Mouse (Mus musculus) liver, postnatal 0 days (tissue): ENCODE results near the gene Ripk1. TPM values are rescaled to one million over a fixed set of nuclear protein-coding genes. Genes with fewer than 3 reads are reported as not detected.
A peak's percentile ranks its signal among the peaks of the same experiment; 100 is the strongest.

Experiments used
- ATAC-seq: fragments of 200-750 bp; cut with Nextera tagmentation; 2 replicates; pipeline ENCODE4 v1.8.0; 2017; ENCODE audit warnings: mild to moderate bottlenecking, moderate library complexity
- DNase-seq: peaks from one replicate; pipeline ENCODE4 v3.0.0-alpha.2; 2016
- H3K27ac ChIP-seq: fragments of 300-500 bp; sonication (generic); 2 replicates; pipeline ENCODE4 v1.5.1; 2014; ENCODE audit warnings: antibody characterized with exemption, moderate library complexity, mild to moderate bottlenecking, low read depth
- H3K27me3 ChIP-seq: fragments of 300-500 bp; sonication (generic); 2 replicates; pipeline ENCODE4 v1.6.1; 2014; ENCODE audit warnings: low read length, control low read depth, mixed read lengths; ENCODE audit not compliant: insufficient read depth
- H3K36me3 ChIP-seq: fragments of 300-500 bp; sonication (generic); replicated peaks from 2 replicates; pipeline ENCODE4 v1.6.1; 2014; ENCODE audit warnings: mild to moderate bottlenecking, control low read depth, low read length, moderate library complexity, mixed read lengths; ENCODE audit not compliant: insufficient read depth
- H3K4me1 ChIP-seq: fragments of 300-500 bp; sonication (generic); 2 replicates; pipeline ENCODE4 v1.6.1; 2014; ENCODE audit warnings: antibody characterized with exemption, mild to moderate bottlenecking, control low read depth; ENCODE audit not compliant: insufficient read depth
- H3K4me2 ChIP-seq: fragments of 300-500 bp; sonication (generic); 2 replicates; pipeline ENCODE4 v1.6.1; 2014; ENCODE audit warnings: low read depth, mild to moderate bottlenecking, low read length, moderate library complexity, mixed read lengths
- H3K4me3 ChIP-seq: fragments of 300-500 bp; sonication (generic); 2 replicates; pipeline ENCODE4 v1.5.1; 2014; ENCODE audit warnings: low read depth, low read length
- H3K9ac ChIP-seq: fragments of 300-500 bp; sonication (generic); replicated peaks from 2 replicates; pipeline ENCODE4 v1.6.1; 2014; ENCODE audit warnings: mild to moderate bottlenecking, moderate library complexity
- H3K9me3 ChIP-seq: fragments of 300-500 bp; sonication (generic); 2 replicates; pipeline ENCODE4 v1.6.1; 2016; ENCODE audit warnings: mild to moderate bottlenecking, control low read depth, low read length, mixed read lengths
- CTCF ChIP-seq: sonication (generic); IDR thresholded peaks from 2 replicates; pipeline ENCODE4 v1.5.1; 2016; ENCODE audit warnings: antibody characterized with exemption, low read depth
- EP300 ChIP-seq: IDR thresholded peaks from 2 replicates; pipeline ENCODE4 v1.6.1; 2016; ENCODE audit warnings: antibody characterized with exemption, low read depth, mild to moderate bottlenecking
- WGBS: fragments of 180-500 bp; shearing (Covaris S2); extraction: QIAGEN DNeasy Blood & Tissue Kit; methylation state at CpG from one replicate; pipeline ENCODE4 v1.1.7; 2014; ENCODE audit not compliant: insufficient replicate concordance; 5-methylcytosine and 5-hydroxymethylcytosine counted together
- polyA plus RNA-seq: library from polyadenylated mRNA; unstranded; fragments of >200 nt; fragmentation: Nextera tagmentation; extraction: Ambion mirVana; gene quantifications from 2 replicates; pipeline ENCODE4 v1.2.1, GENCODE M21; 2015

Ripk1 gene
- polyA plus RNA-seq, 1 experiment from 2014 or later, result 11.3 TPM

DNA sequence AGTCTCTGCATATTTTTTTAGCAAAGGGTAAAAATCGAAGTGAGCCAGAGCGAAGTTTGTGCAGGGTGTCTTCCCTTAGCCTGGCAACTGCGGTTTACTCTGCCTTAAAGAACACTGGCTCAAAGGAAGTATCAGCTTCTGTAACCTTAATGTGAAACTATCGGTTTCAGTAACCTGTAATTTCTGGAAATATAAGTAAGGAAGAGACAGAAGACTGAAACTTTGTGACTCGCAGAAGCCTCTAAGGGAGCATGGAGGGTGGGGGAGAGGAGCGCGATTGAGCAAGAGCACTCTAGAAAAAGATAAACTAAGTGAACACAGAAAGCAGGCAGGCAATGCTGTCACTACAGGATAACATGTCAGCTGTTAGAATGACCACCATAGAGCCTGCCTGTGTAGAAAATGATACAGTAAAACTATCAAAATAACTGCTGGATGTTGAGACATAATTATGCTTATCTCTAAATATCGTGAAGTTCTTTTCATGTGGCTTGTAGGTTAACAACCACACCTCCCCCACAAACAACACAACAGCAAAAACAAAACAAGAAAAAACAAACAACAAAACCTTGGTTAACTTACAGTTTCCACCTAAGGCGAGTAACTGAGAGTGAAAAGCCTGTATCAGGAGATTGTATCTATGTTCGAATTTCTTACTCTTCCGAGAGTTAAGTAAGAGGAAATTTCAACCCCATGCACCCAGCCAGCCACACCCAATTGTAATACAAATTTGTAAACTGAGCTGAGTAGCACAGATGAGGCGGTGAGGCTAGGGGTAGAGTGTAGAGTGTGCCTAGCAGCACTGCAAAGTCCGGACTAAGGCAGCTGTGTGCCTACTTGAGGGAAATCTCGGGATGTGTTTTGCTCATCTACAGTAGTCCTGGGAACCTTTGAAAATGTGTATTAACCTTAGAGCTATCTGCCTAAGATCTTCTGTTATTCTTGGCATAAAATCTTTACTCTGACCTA is 36.8 kb upstream of the Ripk1 start:
- Histone ChIP-seq H3K9me3 (no peaks in the 10 kb centered on the region), H3K4me2 (peak overlapping the region; percentile 84), H3K27me3 (no peaks in the 10 kb centered on the region), H3K4me1 (peaks cover 10% of the 10 kb centered on the region; the same call in 1 of the 2 replicates), H3K36me3 (no peaks in the 10 kb centered on the region), H3K27ac (peak overlapping the region; percentile 98), H3K4me3 (peak overlapping the region; percentile 75), H3K9ac (peak overlapping the region; percentile 77)
- peak; percentile 81 for ATAC-seq
- WGBS, result 9% methylated on average over 14 of the region's 14 CpGs
- DNase-seq, result peak; percentile 41
- no peak for TF ChIP-seq CTCF
- TF ChIP-seq EP300, result peak; percentile 75; the same call in 1 of the 2 replicates

DNA sequence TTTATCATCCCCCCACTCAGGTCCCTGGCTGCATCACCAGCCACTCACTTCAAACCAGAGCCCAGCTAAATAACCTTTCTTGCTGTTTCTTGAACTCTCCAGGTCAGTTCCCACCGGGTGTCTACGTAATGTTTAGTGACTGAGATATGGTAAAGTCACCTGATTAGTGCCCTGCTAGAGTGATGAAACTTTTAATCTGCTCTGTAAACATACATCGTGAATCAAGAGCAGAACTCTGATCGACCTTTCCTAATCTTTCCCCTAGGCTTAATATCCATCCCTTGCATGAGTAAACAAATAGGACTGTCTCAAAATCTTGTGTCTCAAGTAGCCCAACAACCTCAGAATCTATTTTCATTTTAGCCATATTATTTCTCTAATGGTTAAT is 36.1 kb upstream of the Ripk1 start:
- H3K9me3 ChIP-seq, result no peaks in the 10 kb centered on the region
- H3K4me1 ChIP-seq, result peaks cover 10% of the 10 kb centered on the region; the same call in 1 of the 2 replicates
- H3K27me3 ChIP-seq, result no peaks in the 10 kb centered on the region
- TF ChIP-seq CTCF (no peak), EP300 (no peak; the same call in 1 of the 2 replicates)
- 38% methylated on average over 4 of the region's 4 CpGs for WGBS
- H3K36me3 ChIP-seq, result no peaks in the 10 kb centered on the region
- peak overlapping the region; percentile 75 for H3K4me3 ChIP-seq
- peak; percentile 53 for ATAC-seq
- peak overlapping the region; percentile 84 for H3K4me2 ChIP-seq
- H3K9ac ChIP-seq, result peak overlapping the region; percentile 77
- peak overlapping the region; percentile 98 for H3K27ac ChIP-seq
- DNase-seq, result no peak

- DNase-seq, result no peak
- Histone ChIP-seq H3K4me1 (peaks cover 10% of the 10 kb centered on the region; the same call in 1 of the 2 replicates), H3K4me3 (no peak overlapping the region), H3K27ac (no peak overlapping the region), H3K9ac (no peak overlapping the region; the same call in 1 of the 2 replicates), H3K9me3 (no peaks in the 10 kb centered on the region), H3K4me2 (no peak overlapping the region), H3K27me3 (no peaks in the 10 kb centered on the region), H3K36me3 (no peaks in the 10 kb centered on the region)
- ATAC-seq, result no peak
- TF ChIP-seq CTCF, result no peak
- no peak for TF ChIP-seq EP300
Measured at GRCm38 (mm10) chr13:33966574-33966973, 35.6 kb upstream of the Ripk1 start.

- TF ChIP-seq CTCF, result no peak
- TF ChIP-seq EP300, result no peak
- Histone ChIP-seq H3K4me3 (no peak overlapping the region), H3K36me3 (peaks cover 9% of the 10 kb centered on the region), H3K4me1 (no peaks in the 10 kb centered on the region), H3K4me2 (no peak overlapping the region), H3K27me3 (no peaks in the 10 kb centered on the region), H3K27ac (no peak overlapping the region), H3K9ac (no peak overlapping the region), H3K9me3 (no peaks in the 10 kb centered on the region)
- no peak for DNase-seq
- WGBS, result 81% methylated on average over 5 of the region's 5 CpGs
- ATAC-seq, result no peak
Measured at GRCm38 (mm10) chr13:33989625-33990024, 12.5 kb upstream of the Ripk1 start.

DNA sequence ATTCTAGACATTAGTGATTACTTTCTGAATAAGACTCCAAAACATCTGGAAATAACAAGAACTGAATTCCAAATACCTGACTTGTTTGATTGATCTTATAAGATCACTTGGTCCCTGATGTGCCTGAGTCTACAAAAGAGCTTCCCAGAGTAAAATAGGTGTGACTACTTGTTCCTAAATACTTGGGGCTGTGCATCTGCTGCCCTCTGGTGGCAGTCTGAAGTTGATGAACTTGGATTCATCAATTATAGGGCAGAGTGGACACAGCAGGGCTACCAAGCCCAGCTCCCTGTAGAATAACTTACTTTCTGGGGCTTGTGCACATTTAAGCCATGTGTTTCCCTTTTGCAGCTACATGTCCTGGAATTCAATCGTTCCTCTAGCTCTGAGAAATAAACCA is 7.0 kb upstream of the Ripk1 start:
- TF ChIP-seq EP300 (no peak), CTCF (peak; percentile 95)
- Histone ChIP-seq H3K4me3 (no peak overlapping the region), H3K4me2 (no peak overlapping the region), H3K9me3 (no peaks in the 10 kb centered on the region), H3K36me3 (no peaks in the 10 kb centered on the region), H3K27me3 (no peaks in the 10 kb centered on the region), H3K27ac (no peak overlapping the region), H3K4me1 (no peaks in the 10 kb centered on the region), H3K9ac (no peak overlapping the region)
- ATAC-seq (peak; percentile 51; the same call in 1 of the 2 replicates), DNase-seq (peak; percentile 79)
- 13% methylated on average over 1 of the region's 1 CpGs for WGBS

DNA sequence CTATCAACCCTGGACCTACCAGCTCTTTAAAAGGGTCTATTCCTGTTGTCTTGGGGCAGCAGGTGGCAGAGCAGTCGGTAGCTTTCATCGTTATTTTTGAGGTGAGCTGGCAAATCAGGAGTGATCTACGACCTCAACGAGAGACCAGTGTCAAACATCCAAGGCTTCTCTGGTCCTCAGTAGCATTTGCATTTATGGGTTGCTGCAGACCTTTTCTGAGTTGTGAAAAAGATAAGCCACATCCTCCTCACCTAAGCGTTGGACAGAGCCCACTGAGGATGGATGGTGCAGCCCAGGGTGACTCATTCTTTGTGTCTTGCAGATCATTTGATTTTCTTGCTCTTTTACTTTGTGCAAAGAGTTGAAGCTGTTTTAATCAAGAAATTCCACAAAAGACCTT is 895 bp downstream of the Ripk1 start:
- Histone ChIP-seq H3K27ac (peak overlapping the region; percentile 96; the same call in 1 of the 2 replicates), H3K4me1 (peaks cover 9% of the 10 kb centered on the region), H3K4me3 (peak overlapping the region; percentile 89), H3K27me3 (no peaks in the 10 kb centered on the region), H3K9ac (peak overlapping the region; percentile 84), H3K36me3 (no peaks in the 10 kb centered on the region), H3K9me3 (no peaks in the 10 kb centered on the region), H3K4me2 (peak overlapping the region; percentile 85)
- DNase-seq (no peak), ATAC-seq (no peak)
- TF ChIP-seq CTCF, result 0 out of 2 replicates have a peak, but pooled peaks have one; percentile 0
- TF ChIP-seq EP300, result no peak
- WGBS, result 2% methylated on average over 5 of the region's 5 CpGs
